Mouse (Mus musculus): ENCODE measurements at regions not wholly inside any gene's neighbourhood (a gene's known extent, or its start where the extent isn't known, plus 50 kb on each side); places are given as distances from the start of the nearest gene placed in this dataset.

- DNase-seq (ENCODE audit: low read depth, low spot score) = no peak
- H3K9ac ChIP-seq (ENCODE audit: control insufficient read depth, low read depth, low read length, poor library complexity, severe bottlenecking) = no peak overlapping the region
- H3K4me1 ChIP-seq (ENCODE audit: control insufficient read depth in 1 of 2, insufficient read depth in 2 of 2, low read length in 2 of 2) = no peaks in the 10 kb centered on the region
- no peaks in the 10 kb centered on the region for H3K79me2 ChIP-seq (ENCODE audit: control insufficient read depth, insufficient read depth, low read length, poor library complexity)
- no peaks in the 10 kb centered on the region for H3K27me3 ChIP-seq (ENCODE audit: control insufficient read depth in 1 of 2, insufficient read depth in 2 of 2, low read length in 2 of 2)
- no peak overlapping the region for H3K27ac ChIP-seq (ENCODE audit: control insufficient read depth, low read depth, low read length)
- no peaks in the 10 kb centered on the region for H3K36me3 ChIP-seq (ENCODE audit: control insufficient read depth in 1 of 2, insufficient read depth in 2 of 2, low read length in 2 of 2)
- no peaks in the 10 kb centered on the region for H3K9me3 ChIP-seq (replicated peaks; ENCODE audit: insufficient read depth, low read length)
- H3K4me3 ChIP-seq (ENCODE audit: control insufficient read depth in 1 of 2, insufficient read depth in 1 of 2, low read depth in 2 of 2, low read length in 2 of 2) = no peak overlapping the region
- no peak for TF ChIP-seq CHD1 (IDR thresholded peaks at IDR 0.05; ENCODE audit: low read depth, low read length)
- no peak for TF ChIP-seq ZC3H11A (IDR thresholded peaks at IDR 0.05; ENCODE audit: low read depth, low read length)
- TF ChIP-seq E2F4 (IDR thresholded peaks at IDR 0.05; ENCODE audit: borderline replicate concordance, low read depth, low read length) = no peak
- TF ChIP-seq MEF2A (IDR thresholded peaks at IDR 0.05; ENCODE audit: extremely low read depth, insufficient replicate concordance, low read depth, low read length, poor library complexity, severe bottlenecking) = no peak
- no peak for TF ChIP-seq MAZ (IDR thresholded peaks at IDR 0.05; ENCODE audit: low read depth, low read length)
- TF ChIP-seq ZKSCAN1 (IDR thresholded peaks at IDR 0.05; ENCODE audit: low read depth, low read length) = no peak
- TF ChIP-seq ETS1 (IDR thresholded peaks at IDR 0.05; ENCODE audit: low read depth, low read length) = no peak
- TF ChIP-seq ZNF384 (IDR thresholded peaks at IDR 0.05; ENCODE audit: low read depth, low read length) = no peak
- TF ChIP-seq POLR2AphosphoS2 (IDR thresholded peaks at IDR 0.05; ENCODE audit: low read length) = no peak
- TF ChIP-seq CHD2 (IDR thresholded peaks at IDR 0.05; ENCODE audit: low read length) = no peak
- no peak for TF ChIP-seq TAL1 (IDR thresholded peaks at IDR 0.05; ENCODE audit: low read length)
- no peak for TF ChIP-seq MYC (IDR thresholded peaks at IDR 0.05; ENCODE audit: low read depth, low read length)
- no peak for TF ChIP-seq SMC3 (IDR thresholded peaks at IDR 0.05; ENCODE audit: low read depth, low read length)
- no peak for TF ChIP-seq MAFK (IDR thresholded peaks at IDR 0.05; ENCODE audit: borderline replicate concordance, low read depth, low read length)
- TF ChIP-seq POLR2AphosphoS5 (IDR thresholded peaks at IDR 0.05; ENCODE audit: borderline replicate concordance, low read depth, low read length) = no peak
- no peak for TF ChIP-seq CTCF (IDR thresholded peaks at IDR 0.05 in 2 of 3, conservative IDR thresholded peaks at IDR 0.05 in 1 of 3; ENCODE audit: control insufficient read depth in 1 of 3, insufficient read depth in 1 of 3, low read depth in 2 of 3, low read length in 3 of 3, poor library complexity in 1 of 3, severe bottlenecking in 1 of 3)
These were observed 596.9 kb upstream of the Map3k7 start for GRCm38 (mm10) chr4:31367031-31367430.

GRCm38 (mm10) chr4:31370062-31370461 is 593.8 kb upstream of the Map3k7 start:
- no peaks in the 10 kb centered on the region for H3K4me1 ChIP-seq (ENCODE audit: control insufficient read depth in 1 of 2, insufficient read depth in 2 of 2, low read length in 2 of 2)
- H3K36me3 ChIP-seq (ENCODE audit: control insufficient read depth in 1 of 2, insufficient read depth in 2 of 2, low read length in 2 of 2) = no peaks in the 10 kb centered on the region
- no peaks in the 10 kb centered on the region for H3K27me3 ChIP-seq (ENCODE audit: control insufficient read depth in 1 of 2, insufficient read depth in 2 of 2, low read length in 2 of 2)
- H3K27ac ChIP-seq (ENCODE audit: control insufficient read depth, low read depth, low read length) = no peak overlapping the region
- no peak overlapping the region for H3K4me3 ChIP-seq (ENCODE audit: control insufficient read depth in 1 of 2, insufficient read depth in 1 of 2, low read depth in 2 of 2, low read length in 2 of 2)
- no peaks in the 10 kb centered on the region for H3K9me3 ChIP-seq (replicated peaks; ENCODE audit: insufficient read depth, low read length)
- H3K79me2 ChIP-seq (ENCODE audit: control insufficient read depth, insufficient read depth, low read length, poor library complexity) = no peaks in the 10 kb centered on the region
- no peak for DNase-seq (ENCODE audit: low read depth, low spot score)
- no peak overlapping the region for H3K9ac ChIP-seq (ENCODE audit: control insufficient read depth, low read depth, low read length, poor library complexity, severe bottlenecking)
- no peak for TF ChIP-seq POLR2AphosphoS5 (IDR thresholded peaks at IDR 0.05; ENCODE audit: borderline replicate concordance, low read depth, low read length)
- TF ChIP-seq BHLHE40 (IDR thresholded peaks at IDR 0.05; ENCODE audit: borderline replicate concordance, low read depth, low read length) = no peak
- no peak for TF ChIP-seq CHD2 (IDR thresholded peaks at IDR 0.05; ENCODE audit: low read length)
- no peak for TF ChIP-seq CTCF (IDR thresholded peaks at IDR 0.05 in 2 of 3, conservative IDR thresholded peaks at IDR 0.05 in 1 of 3; ENCODE audit: control insufficient read depth in 1 of 3, insufficient read depth in 1 of 3, low read depth in 2 of 3, low read length in 3 of 3, poor library complexity in 1 of 3, severe bottlenecking in 1 of 3)
- TF ChIP-seq JUND (IDR thresholded peaks at IDR 0.05; ENCODE audit: low read depth, low read length) = no peak
- no peak for TF ChIP-seq MYB (IDR thresholded peaks at IDR 0.05; ENCODE audit: low read depth, low read length)
- no peak for TF ChIP-seq TCF12 (IDR thresholded peaks at IDR 0.05; ENCODE audit: low read depth, low read length)
- TF ChIP-seq ZNF384 (IDR thresholded peaks at IDR 0.05; ENCODE audit: low read depth, low read length) = no peak
- no peak for TF ChIP-seq POLR2A (IDR thresholded peaks at IDR 0.05; ENCODE audit: control insufficient read depth in 1 of 2, insufficient read depth in 1 of 2, low read depth in 1 of 2, low read length in 2 of 2, poor library complexity in 1 of 2)

Measured in MEL (cell line).